Mouse (Mus musculus): ENCODE measurements at regions not wholly inside any gene's neighbourhood (a gene's known extent, or its start where the extent isn't known, plus 50 kb on each side); places are given as distances from the start of the nearest gene placed in this dataset.

- TF ChIP-seq CTCF (IDR thresholded peaks at IDR 0.05; ENCODE audit: low read depth, low read length): no peak
- TF ChIP-seq POLR2A (IDR thresholded peaks at IDR 0.05; ENCODE audit: extremely low read depth, insufficient read depth, low read length): no peak
These were observed 269.6 kb upstream of the Trpc7 start for GRCm38 (mm10) chr13:57165367-57165766.

All from liver, adult 2 months (tissue).